1 mouse cellular context compared by ENCODE assay signal in the genomic region with DNA sequence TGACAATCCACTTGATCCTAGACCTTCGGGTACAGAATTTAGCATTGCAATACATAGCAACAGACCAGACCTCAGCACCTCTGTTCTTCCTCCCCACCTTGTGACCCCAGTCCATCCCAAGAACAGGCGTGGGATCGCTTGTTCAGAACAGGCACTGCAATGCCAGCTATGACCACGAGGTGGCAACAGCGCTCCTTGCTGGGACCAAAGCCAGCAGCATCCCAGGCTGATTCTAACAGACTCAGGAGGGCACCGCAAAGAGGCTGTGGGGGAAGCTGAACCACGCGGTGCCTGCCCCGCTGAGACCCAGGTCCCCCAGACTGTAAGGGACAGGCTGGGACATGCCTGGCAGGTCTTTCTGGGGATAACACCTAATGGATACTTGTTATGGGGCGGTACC.
TF ChIP-seq lines count a peak whose summit lies in the region.

No protein-coding gene starts in this region.

TF ChIP-seq in C2C12, 6 proteins besides CTCF, POLR2A, EP300 and RAD21 (continued from another document):
- TF ChIP-seq MAX (IDR thresholded peaks at IDR 0.05) (no peak), MYOG (IDR thresholded peaks at IDR 0.05; ENCODE audit: control insufficient read depth, extremely low read depth, insufficient read length) (no peak)
